Mouse (Mus musculus): ENCODE measurements at regions not wholly inside any gene's neighbourhood (a gene's known extent, or its start where the extent isn't known, plus 50 kb on each side); places are given as distances from the start of the nearest gene placed in this dataset.

DNA sequence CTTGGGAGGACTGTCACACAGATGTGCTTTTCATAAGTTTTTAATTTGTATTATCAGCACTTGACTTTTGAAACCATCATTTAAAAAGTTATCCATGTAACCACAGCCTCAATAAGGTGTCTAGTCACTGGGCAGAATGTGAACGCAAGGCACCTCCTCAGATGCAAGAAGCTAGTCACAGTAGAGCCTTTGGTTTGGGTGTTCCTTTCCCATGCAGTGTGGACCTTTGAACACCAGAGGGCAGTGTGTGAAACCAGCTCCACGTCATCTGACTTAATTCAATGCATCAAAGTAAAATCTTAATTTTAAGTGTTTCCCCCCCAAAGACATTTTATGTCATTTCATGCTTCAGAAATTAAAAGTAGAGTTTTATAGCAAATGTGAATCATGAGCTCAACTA is 166.2 kb upstream of the Nabp1 start:
- DNase-seq: peak; percentile 47 to 80

DNA sequence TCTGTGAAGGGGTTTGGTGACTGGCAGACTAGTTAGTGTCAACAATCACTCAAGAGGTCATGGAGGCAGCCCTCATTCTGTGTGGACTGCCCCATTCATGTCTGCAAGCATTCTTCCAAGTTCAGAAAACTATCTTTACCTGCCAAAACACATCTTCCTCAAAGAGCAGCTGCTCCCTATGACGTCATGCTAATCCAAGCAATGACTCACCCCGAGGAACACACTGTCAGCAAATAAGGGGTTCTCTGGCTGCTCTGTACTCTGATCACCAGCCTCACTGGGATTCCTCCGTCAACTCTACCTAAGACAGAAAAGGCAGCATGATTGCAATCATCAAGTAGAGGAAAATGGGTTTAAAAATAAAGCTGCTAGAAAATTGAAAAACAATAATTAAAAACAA is 165.4 kb upstream of the Nabp1 start:
- DNase-seq: no peak

DNA sequence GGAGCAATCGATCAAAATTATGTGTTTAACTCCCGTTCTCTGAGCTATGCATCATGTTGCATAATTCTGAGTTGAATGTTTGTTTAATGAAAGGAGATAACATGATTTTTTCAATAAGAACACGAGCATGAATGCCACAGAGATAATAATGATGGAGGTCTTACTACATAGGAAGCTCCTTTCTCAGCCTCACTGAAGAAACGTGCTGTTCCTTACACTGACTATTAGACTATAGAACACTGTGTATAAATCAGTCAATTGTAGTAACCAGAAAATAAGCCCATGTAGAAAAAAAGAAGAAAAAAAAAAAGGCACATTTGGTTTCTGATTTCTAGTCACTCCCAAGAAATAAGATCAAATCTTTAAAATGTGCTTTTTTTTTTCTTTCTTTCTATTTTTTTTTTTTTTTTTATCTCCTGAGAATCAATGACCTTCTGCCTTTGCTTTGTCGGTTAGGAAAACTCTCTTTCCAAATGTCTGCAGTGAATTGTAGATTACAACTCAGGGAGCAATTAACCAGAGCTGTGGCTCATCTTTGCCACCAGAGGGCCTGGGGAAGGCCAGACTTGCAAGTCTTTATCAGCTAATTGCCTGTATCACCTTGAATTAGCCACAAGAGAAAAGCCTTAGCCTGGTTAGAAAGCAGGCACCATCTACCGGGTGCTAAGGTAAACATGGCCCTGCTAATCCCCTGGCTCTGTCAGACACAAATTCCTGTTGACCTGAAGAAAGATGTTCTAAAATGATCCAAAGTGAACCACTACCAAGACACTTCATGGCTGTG is 160.5 kb upstream of the Nabp1 start:
- no peak for DNase-seq

DNA sequence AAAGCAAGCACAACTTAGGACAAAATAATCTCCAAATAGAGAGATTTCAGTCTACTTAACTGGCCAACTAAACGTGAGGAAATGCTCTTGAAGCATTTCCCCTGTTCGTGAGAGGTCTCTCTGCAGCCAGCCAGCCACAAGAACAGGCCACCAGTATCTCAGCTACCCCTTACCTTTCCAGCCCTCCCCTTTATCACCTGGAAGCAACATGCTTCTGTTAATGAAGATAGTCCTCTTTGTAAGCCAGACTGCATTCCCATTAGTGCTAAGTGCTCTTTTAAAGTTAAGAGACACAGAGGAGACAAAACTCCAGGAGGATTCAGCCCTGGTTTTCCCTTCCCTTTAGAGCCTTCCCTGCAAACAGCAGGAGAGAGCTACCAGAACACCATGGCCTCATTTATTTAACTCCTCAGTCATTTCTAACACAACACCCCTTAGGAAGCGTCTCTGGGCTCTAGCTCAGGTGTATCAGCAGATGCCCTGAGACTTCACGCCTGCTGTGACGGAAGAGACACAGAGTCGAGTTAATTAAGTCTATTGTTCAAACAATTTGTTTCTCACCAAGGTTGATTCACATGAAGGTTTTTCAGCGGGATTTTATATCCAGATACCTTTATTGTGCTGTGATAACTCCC is 157.8 kb upstream of the Nabp1 start:
- no peak for DNase-seq

DNA sequence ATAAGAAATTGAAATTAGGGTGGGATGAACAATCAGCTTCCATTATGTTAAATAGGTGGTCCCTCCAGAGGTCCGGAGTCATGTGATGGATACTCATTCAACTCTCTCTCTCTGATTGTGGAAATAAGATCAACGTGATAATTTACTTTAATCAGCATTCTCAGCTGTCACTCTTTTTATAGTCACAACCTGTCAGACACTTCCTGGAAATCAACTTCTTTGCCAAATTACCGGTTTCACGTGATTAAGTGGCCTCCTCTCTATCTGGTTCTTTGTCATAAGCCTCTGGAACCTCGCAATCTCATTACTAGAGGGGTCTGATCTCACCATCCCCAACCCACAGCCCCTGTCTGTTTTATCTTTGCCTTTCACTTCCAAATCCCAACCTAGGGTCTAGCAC is 155.6 kb upstream of the Nabp1 start:
- DNase-seq: no peak

DNA sequence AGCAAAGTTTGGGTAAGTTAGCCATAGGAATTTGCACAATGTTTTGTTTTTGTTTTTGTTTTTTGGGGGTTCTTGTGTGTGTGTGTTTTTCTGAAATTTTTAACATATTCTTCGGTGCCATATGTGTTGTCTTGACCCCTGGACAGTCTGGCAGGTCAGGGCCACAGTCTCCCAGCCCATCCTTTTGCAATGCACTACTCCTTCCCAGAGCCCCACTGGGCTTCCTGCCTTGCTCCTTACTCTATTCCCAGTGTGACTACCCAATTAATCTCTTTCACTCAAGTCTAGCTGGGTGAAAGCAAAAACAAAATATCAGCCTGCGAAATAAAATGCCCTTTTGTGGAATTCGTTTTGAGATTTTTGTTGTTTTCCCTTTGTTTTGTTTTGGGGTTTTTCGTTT is 154.6 kb upstream of the Nabp1 start:
- DNase-seq: no peak

DNA sequence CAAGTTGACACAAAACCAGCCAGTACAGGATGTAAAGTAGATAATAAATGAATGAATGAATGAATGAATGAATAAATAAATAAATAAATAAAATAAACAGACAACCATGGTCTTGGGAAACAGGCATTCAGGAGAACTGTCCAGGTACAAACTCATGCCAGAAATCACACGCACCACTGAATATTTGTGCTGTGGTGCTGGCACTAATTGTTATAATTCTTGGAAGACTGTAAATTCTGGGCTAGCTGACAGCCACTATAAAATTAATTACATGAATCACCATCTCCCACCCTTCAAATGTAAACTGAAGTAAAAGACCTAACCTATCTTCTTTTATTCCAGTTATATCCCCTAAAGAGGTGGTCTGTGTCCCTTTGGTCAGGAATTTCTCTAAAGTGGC is 151.6 kb upstream of the Nabp1 start:
- DNase-seq: no peak

DNA sequence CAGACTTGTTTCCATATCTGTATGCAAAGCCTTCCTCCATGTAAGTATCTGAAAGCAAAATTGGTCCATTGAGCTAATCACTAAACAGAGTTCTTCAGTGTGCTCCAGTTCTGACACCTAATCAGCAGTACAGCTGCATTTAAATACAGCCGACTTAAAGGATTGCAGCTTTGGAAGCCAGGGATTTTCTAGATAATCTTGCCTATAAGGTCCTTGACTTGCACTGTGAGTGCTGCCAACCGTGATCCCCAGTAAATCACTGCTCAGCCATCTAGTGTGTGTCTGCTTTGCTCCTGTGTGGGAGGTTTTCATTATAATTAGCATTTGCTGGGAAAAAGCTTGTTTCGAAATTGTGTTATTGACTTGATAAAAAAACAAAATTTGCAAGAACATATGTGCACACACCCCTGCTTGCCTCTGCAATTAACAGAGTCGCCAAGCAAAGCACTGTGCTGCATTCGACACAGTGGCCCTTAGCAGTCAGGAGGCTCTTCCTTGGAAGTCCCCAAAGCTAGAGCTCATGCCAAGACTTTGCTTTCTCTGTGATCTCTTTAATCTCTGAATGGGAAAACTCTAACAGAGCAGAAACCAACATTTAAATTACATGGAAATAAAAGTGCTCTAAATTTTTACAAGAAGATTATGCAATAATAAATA is 150.0 kb upstream of the Nabp1 start:
- DNase-seq: no peak

DNA sequence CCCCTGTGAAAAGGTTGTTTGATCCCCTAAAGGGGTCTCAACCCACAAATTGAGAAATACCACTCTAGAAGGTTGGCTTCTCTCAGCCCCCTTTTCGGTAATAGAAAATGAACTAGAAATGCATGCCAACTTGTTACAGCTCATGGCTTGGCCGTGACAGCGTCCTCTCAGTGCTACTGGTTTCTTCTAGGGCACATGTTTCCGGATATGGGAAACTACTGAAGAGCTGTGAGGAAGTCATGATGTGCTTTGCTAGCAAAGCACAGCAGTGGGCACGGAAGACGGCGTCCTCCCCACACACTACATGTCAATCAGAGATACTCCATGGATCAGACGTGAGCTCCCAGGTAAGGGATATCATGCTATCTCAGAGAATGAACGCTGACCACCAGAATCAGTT is 148.1 kb upstream of the Nabp1 start:
- no peak for DNase-seq

DNA sequence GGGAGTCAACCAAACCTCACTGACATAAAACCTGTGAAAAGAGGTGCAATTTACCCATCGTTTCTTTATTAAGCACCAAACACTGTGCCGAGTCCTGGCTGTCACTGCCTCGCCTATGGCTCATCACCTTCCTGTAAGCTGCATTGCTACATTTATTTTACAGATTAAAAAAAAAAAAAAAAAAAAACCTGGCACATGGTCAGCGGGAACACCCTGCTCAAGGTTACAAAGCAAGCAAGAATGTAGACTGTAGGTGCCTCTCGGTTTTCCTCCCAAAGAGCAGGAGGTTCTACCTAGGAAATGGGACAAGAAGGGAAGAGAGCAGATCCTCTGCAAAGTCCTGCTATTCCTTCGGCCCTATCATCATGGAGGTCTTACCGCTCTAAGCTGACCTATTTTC is 146.9 kb upstream of the Nabp1 start:
- no peak for DNase-seq

DNA sequence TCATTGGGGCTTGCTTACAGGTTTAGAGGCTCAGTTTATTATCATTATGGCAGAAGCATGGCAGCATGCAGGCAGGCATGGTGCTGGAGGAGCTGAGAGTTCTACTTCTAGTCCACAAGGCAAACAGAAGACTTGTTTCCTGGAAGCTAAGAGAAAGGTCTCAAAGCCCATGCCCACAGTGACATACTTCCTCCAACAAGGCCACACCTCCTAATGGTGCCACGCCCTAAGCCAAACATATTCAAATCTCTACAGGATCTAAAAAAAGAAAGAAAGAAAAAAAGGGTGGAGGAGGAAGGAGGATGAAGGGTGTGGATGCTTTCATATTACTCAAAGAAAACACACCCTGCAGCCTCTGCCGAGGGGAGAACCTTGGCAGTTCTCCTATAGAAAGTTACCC is 146.3 kb upstream of the Nabp1 start:
- no peak for DNase-seq

DNA sequence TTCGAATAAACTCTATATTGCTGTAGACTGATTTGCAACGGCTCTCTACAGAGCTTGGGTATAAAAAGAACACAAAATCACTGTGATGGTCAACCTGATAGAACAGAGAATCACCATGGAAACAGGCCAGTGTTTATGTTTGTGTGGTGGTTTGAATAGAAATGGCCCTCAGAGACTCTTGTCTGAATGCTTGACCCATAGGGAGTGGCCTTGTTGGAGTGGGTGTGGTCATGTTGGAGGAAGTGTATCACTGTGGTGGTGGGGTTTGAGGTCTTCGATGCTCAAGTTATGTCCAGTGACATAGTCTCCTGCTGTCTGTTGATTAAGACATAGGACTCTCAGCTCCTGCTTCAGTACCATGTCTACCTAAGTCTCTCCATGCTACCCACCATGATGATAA is 144.8 kb upstream of the Nabp1 start:
- no peak for DNase-seq

DNA sequence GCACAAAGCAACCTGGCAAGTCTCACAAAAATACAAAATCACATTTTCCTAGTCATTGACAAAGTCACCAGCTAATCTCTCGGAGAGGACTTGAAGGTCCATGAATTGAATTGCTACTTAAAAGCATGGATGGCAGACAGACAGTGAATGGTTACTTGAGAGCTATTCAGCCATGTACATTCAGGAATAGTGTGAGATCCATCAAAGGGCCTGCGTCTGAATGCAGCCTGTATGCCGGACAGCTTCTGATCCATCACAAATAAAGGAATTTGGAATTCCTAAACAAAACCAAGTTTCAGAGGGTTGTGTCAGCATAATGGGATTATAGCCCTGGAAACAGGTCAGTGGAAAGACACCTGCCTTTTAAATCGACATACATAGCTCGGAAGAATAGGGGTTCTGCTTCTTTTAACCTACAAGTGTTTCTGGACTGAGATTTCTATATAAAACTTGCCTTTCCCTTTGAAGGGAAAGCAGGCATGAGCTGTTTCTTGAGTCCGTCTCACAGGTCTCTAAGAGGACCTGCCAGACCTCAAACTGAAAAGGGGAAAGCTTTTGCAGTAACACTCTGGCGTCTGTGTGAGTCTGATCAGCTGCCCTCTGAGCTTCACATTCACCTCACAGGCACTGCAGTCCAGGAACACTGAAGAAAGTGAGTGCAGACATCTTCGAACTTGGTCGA is 144.1 kb upstream of the Nabp1 start:
- DNase-seq: no peak

DNA sequence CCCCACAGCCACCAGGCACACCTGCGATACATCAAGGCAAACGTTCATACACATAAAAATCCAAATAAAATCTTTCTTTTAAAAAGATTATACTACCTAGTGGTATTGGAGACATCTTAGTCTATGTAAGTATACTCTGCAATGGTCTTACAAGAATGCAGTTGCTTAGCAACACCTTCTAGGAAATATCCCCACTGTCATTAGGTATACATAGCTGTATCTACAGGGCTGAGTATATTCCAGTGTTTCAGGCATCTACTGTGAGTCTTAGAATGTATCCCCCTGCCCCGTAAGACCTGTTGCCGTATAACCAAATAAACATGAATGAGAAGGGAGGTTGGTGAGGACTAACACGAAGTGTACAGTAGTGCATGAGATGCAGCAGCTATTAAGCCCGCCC is 142.8 kb upstream of the Nabp1 start:
- DNase-seq: no peak

DNA sequence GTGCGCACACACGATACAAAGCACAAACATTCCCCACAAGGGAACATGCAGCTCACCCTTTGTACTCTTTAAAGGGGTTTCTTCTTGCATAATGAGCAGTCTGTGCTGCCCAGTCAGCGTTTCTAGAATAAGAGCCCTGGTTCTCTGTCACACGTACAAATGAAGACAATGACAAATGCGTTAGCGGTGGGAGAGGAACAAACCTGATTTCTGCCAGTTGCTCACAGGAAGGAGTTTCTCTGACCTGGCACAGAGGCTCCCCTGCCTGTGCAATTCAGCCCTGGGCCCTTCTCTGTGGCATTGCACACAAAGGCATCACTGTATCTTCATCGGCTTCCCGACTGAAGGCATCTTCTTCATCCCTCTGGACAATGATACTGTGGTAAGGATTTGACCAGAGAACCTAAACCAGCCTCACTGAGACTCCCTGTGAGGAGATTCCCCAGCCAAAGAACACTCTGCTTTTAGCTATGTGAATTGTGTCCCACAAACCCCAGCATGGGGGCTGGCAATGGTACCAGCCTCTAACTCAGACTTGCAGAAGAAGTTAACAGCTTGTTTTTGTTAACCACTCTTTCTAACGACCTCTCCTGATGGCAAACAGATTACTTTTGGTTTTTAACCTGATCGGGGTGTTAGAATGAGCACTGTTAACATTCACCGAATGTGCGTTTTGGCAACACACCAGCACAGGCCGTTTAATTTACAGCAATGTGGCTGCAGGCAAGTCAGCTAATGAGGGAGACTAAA is 139.5 kb upstream of the Nabp1 start:
- DNase-seq: peak; percentile 34 to 46

DNA sequence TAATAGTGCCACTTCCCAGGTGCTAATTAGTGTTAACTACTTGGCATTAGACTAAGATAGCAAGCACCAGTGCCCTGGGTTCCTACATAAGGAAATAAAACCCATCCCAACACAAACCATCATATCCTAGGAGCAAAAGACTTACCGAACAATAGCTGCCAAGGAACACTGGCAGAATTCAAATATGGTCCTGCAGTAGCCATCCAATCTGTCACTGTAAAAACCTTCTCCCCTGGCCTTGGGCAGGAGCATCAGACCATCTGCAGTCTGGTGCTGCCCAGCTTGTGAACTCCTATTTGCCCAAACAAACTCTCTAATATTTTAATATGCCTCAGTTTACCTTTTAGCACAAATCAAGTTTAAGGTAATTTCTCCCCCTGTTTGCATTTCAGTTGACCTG is 137.9 kb upstream of the Nabp1 start:
- no peak for DNase-seq

DNA sequence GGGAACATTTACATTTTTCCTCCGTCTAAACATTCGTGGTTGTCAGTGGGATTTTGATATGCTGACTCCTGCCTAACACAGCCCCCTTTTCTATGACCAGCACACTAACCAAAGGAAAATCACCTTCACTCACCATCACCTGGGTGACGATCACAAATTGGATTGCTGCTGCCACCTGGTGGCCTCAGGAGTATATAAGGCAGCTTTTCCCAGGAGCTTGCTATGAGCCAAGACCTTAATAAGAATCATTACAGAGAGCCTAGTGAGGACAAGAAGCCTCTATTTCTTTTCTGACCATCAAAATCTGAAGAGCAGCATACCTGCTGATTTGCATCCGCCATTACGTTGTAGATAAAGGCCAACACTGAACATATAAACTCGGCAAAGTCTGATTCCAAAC is 137.3 kb upstream of the Nabp1 start:
- DNase-seq: peak; percentile 45 to 72

DNA sequence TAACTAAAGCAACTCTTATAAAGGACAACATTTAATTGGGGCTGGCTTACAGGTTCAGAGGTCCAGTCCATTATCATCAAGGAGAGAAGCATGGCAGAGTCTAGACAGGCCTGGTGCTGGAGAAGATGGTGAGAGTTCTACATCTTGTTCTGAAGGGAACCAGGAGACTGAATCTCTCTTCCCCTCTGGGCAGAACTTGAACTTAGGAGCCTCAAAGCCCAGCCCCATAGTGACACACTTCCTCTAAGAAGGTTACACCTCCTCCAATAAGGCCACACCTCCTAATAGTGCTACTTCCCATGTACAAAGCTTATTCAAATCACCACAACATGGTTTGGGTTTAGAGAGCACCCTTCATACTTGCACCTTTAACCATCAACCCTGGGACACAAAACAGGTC is 136.5 kb upstream of the Nabp1 start:
- no peak for DNase-seq

DNA sequence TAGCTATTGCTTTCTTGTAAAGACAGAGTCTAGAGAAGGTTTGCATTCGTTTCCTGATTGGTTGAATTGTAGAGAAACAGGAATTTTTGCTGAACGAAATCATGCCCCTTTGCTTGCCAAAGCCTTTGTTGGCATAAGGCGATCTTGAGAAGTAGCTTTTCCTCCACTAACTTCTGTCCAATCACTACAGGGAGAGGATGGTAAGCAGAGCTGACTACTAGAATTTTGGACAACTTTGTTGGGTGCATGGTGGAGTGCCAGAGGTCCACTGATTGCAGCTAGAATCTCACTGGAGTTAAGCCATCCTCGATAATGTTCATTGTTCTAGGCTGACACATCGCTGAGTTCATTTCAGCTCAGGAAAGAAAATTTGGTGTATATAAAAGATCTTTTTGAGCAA is 131.1 kb upstream of the Nabp1 start:
- no peak for DNase-seq

DNA sequence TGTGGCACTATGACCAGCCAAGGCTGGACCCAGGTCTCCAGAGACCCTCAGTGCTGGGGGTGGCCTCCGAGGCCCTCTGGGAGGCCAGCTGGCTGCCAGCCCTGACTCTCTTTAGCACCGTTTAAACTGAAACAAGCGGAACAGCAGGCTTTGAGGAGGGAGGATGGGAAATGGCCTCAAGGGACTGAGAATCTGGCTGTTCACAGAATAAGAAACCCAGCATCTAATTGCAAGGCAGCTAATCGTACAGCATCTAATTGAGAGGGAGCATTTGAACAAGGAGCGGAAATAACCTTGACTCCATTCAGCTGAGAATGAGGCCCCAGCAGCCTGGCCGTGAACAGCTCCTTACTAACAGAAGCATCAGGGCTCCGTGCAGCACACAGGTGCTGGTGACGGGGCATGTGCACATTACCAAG is 129.2 kb upstream of the Nabp1 start:
- no peak for DNase-seq

DNA sequence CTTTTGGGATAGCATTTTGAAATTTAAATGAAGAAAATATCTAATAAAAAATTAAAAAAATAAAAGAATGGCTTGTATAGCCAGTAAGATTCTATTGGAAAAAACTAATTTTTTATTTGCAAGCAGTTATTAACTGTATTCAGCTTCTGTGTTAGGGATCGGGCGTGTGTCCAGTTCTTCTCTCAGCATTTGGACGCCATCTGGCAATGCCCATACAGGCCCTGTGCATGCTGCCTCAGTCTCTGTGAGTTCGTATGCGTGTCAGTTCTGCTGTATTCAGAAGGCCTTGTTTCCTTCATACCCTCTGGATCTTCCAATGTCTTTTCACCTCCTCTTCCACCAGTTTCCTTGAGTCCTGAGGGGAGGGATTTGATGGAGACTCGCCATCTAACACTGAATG is 123.8 kb upstream of the Nabp1 start:
- DNase-seq: no peak

DNA sequence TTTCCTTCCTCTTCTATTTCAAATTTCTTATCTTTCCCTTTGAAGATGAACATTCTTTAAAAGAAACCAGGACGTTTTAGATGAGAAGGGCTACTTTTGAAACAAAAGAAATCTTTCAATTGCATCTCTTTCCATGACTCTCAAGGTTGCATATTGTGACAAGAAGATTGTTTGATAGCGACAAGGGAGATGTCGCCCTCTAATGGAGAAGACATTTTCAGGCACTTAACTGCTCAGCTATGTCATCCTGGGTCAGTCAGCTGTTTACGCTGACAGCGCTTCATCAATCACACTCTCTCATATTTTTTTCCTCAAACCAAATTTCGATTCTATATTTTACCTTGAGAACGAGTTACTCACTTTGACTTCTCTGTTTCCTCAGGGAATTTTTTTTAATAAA is 122.2 kb upstream of the Nabp1 start:
- DNase-seq: peak in 1 of 2 experiments; percentile 15
